Mouse (Mus musculus) liver, adult (tissue): Measurements from ENCODE around the gene Catsper4.

Experiments
- GATA4 ChIP-seq: IDR thresholded peaks from 2 replicates; pipeline ENCODE4 v1.6.1; 2014; ENCODE audit warnings: mild to moderate bottlenecking, low read length; ENCODE audit not compliant: insufficient replicate concordance

The Catsper4 gene

GRCm38 (mm10) chr4:134252911-134253721 lies 25.9 kb upstream of the Catsper4 start:
- TF ChIP-seq GATA4: no peak

- no peak for TF ChIP-seq GATA4
These were observed 25.1 kb upstream of the Catsper4 start for GRCm38 (mm10) chr4:134252131-134252910.

- TF ChIP-seq GATA4: no peak
These were observed 24.3 kb upstream of the Catsper4 start for GRCm38 (mm10) chr4:134251241-134252130.

GRCm38 (mm10) chr4:134250930-134251240 lies 23.7 kb upstream of the Catsper4 start:
- TF ChIP-seq GATA4: no peak

GRCm38 (mm10) chr4:134250116-134250929 lies 23.1 kb upstream of the Catsper4 start:
- TF ChIP-seq GATA4: no peak

- no peak for TF ChIP-seq GATA4
These were observed 22.5 kb upstream of the Catsper4 start for GRCm38 (mm10) chr4:134249651-134250050.

- TF ChIP-seq GATA4: no peak
These were observed 19.6 kb upstream of the Catsper4 start, which contains the start of gene Gm30191 for GRCm38 (mm10) chr4:134246719-134247258. Gene Gm30191, plus strand, starts transcription at chr4:134246935.

GRCm38 (mm10) chr4:134246256-134246655 lies 19.1 kb upstream of the Catsper4 start:
- TF ChIP-seq GATA4: no peak

DNA sequence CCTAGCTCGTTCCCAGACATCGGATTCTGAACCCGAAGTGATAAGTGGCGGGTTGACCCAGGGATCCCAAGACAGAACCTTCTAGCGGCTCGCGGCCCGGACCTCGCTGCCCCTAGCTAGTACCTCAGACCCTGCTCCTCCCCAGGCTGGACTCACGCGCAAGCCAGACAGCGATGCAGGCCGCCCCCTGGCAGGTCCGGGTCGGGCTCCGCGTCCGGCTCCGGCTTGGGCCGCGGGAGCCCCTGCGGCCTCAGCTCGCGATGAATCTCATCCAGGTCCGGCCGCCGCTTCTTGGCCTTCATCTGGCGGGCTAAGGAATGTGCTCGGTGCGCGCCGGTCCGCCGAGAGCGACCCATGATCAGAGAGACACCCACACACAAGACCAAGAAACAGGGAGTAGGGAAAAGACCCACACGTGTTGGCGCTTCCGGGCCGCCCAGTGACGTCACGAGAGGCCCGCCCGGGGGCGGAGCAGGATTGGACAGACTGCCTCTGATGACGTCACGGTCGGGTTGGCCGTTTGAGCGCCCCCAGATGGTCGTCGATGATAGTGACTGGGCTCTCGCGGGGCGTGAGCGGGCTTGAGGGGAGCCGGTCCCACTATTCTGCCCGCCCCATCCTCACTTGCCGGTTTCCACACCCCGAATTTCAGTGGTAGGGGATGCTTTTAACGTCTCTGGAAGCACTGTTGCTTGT lies 18.1 kb upstream of the Catsper4 start, which contains the start of gene Zfp593:
TSS of gene Zfp593 (minus strand) at position 445 of the 696 bp plus-strand sequence.
- no peak for TF ChIP-seq GATA4

GRCm38 (mm10) chr4:134243516-134244250 lies 16.5 kb upstream of the Catsper4 start, which contains the start of gene E130218I03Rik:
Gene E130218I03Rik, plus strand, starts transcription at chr4:134243662.
- TF ChIP-seq GATA4: no peak

DNA sequence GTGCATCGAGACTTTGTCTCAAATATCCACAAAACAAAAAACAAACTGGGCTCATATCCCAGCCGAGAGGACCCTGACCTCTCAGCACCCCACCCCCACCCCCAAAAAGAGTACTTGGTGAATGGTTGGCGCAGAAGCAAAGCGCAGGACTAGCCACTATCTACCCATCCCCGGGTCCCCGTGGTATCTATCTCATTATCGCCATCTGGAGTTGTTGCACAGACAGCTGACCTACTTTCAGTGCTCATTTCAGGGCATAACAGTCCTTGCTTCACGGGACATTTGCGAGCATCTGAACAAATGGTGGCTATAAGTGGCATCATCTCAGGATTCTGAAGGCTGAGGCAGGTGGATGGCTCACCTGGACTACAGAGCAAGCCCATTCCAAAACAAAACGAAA lies 11.5 kb upstream of the Catsper4 start:
- no peak for TF ChIP-seq GATA4

DNA sequence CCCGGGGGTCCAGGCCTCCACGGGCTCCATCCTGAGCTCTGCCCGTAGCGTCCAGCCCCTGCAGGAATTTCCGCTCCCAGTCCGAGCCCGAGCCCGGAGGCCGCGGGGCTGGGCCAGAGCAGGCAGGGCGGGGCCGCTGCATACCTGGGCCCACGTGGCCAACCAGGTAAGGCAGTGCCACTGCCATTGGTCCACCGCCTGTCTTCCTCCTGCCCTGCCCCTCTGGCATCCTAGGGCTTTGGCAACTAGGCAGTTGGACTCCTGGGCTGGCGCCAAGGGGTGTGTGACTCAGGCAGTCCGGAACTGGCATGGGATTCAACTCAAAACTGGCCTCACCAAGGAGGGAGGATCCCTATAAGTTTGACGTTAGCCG lies 11.1 kb upstream of the Catsper4 start, which contains the start of gene Cnksr1:
TSS of gene Cnksr1 (minus strand) at position 121 of the 373 bp plus-strand sequence.
- no peak for TF ChIP-seq GATA4
